Mouse (Mus musculus): Measurements from ENCODE around the gene Cdh18. TPM values are rescaled to one million over a fixed set of nuclear protein-coding genes. Genes with fewer than 3 reads are reported as not detected.
"Not testable (repeated sequence)": the region's sequence is repeated elsewhere in the genome, so short reads cannot be mapped to it uniquely, and the experiment has no call there.

Cdh18 gene
- total RNA-seq, 2 experiments from 2014 or later, result 0.29 to 0.34 TPM

- DNase-seq (ENCODE audit: low spot score in 2 of 2), result no peak
Measured at GRCm38 (mm10) chr15:23164869-23165268, 616.0 kb downstream of the Cdh18 start.

GRCm38 (mm10) chr15:23174623-23175022 is 625.8 kb downstream of the Cdh18 start:
- DNase-seq (ENCODE audit: low spot score in 2 of 2), result no peak

DNA sequence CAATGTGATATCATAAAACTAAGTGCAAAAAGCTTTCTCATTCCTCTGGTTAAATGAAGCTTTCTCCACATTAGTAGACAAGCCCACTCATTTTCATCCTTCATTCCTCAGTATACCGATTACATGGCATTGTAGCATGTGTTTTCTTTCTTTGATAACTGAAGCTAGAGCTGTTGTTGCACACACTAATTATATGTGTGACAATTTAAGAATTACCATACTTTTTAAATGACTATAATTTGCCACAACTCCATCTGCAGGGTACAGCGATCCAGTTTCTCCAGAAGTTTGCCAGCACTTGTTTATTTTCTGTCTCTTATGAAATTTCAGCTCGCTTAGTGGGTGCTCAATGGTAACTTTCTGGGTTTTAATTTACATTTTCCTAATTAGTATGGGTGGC is 663.2 kb downstream of the Cdh18 start:
- no peak for DNase-seq (ENCODE audit: low spot score in 2 of 2)

DNA sequence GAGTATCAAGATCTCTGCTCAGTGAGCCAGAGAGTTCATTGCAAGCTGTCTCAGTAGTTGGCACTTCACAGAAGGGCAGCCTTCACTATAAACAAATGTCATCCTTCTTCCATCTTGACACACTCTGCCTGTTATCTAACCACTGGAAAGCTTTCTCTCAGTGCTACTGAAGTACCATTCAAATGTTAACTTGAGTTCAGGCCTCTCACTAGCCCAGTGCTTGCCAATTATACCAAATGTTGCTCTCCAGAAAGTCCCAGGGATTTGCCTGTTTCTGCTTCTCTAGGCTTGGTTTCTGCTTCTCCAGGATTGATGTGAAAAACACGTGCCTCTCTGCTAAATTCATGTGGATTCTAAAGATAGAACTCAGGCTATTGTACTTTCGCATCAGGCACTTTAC is 681.8 kb downstream of the Cdh18 start:
- no peak for DNase-seq (ENCODE audit: low spot score in 2 of 2)

GRCm38 (mm10) chr15:23257751-23258440 is 709.1 kb downstream of the Cdh18 start:
- no peak for DNase-seq (ENCODE audit: low spot score in 2 of 2)

- no peak for DNase-seq (ENCODE audit: low spot score in 2 of 2)
Measured at GRCm38 (mm10) chr15:23278421-23278820, 729.6 kb downstream of the Cdh18 start.

GRCm38 (mm10) chr15:23305018-23305417 is 756.2 kb downstream of the Cdh18 start:
- no peak for DNase-seq (ENCODE audit: low spot score in 2 of 2)

GRCm38 (mm10) chr15:23316766-23317165 is 767.9 kb downstream of the Cdh18 start:
- no peak for DNase-seq (ENCODE audit: low spot score in 2 of 2)

DNA sequence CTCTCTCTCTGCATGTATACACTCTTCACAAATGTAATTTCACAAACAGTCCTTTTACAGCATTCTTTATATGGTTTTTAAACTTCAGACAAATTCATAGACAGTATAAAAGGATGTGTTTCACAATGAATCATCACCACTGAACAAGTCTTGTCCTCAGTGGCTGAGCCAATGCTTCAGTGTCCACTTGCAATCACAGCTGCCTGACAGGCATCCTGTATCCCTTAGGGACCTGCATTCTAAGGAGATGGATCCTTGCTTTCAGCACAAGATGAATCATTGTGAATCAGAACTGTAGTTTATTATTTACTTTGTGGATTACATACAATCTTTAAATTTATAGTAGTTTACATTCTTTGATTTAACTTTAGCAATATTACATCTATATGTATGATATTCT is 768.6 kb downstream of the Cdh18 start:
- no peak for DNase-seq (ENCODE audit: low spot score in 2 of 2)

DNA sequence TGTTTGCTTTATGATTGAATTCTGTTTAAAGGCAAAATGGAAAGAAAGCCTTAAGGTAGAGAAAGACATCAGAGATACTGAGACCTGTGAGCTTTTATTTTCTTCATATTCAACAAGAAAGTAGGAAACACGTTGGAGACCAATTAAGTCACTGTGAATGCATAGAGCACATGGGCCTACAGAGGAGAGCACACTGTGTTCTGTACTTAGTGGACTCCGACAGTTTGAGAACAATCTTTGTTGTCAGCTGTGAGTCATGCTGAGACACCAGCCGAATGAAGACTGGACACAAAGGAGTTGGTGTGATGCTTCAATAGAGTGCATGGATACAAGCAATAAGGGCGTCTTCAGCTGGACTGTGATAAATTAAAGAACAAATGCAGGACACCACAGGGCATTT is 791.5 kb downstream of the Cdh18 start:
- not testable (repeated sequence) for DNase-seq (ENCODE audit: low spot score in 2 of 2)

DNA sequence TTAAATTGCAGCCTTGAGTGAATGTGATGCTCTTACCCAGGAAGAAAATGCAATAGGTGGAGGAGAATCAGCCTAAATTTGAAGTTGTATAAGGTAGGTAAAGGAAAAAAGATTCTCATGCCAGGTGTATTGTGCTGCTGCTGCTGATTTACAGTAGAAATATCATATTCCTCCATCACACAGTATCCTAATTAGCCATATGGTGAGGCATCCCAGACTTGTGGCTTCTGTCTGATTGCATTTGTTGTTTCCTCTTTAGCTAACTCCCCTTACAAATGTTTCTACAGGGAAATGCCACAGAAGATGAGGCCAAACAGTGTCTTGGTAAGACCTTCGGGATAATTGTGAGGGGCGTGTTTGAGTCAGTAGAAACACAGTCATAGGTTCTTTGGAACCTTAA is 802.3 kb downstream of the Cdh18 start:
- no peak for DNase-seq (ENCODE audit: low spot score in 2 of 2)

DNA sequence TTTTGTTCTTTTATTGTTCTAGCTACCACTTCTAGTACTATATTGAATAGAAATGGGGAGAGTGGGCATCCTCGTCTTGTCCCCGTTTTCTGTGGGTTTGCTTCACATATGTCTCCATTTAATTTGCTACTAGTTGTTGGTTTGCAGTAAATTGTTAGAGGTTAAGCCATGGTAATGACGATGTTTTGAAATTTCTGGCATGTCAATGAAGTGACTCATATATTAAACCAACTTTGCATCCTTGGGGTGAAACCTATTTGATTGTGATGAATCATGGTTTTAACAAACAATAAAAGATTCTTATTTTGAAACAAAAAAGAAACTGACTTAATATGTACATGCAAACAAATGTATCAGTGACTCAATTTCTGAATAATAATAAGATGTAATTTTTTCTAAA is 817.5 kb downstream of the Cdh18 start:
- no peak for DNase-seq (ENCODE audit: low spot score in 2 of 2)

GRCm38 (mm10) chr15:23367712-23368111 is 818.9 kb downstream of the Cdh18 start:
- no peak for DNase-seq (ENCODE audit: low spot score in 2 of 2)

- DNase-seq (ENCODE audit: low spot score in 2 of 2), result no peak
Measured at GRCm38 (mm10) chr15:23378016-23378750, 829.4 kb downstream of the Cdh18 start.

DNA sequence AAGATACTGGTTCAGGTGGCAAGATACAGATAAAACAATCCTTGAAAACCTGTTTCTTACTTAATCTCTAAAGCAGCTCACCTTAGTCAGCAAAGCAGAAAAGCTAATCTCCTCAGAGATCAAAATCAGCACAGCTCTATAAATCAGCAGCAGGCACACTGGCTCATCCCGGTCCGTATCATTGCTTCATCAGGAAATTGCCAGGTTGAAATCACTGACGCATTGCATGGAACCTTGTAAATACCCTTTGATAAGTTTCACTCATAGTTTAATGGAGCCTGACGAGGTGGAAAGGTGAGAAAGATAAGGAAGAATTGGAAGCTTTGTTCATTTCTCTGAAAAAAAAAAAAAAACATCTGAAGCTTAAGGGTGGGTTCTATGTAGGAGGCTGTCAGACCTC is 837.0 kb downstream of the Cdh18 start:
- no peak for DNase-seq (ENCODE audit: low spot score in 2 of 2)

- DNase-seq (ENCODE audit: low spot score in 2 of 2), result no peak
Measured at GRCm38 (mm10) chr15:23396646-23397045, 847.8 kb downstream of the Cdh18 start.

GRCm38 (mm10) chr15:23403792-23404191 is 855.0 kb downstream of the Cdh18 start:
- no peak for DNase-seq (ENCODE audit: low spot score in 2 of 2)

- DNase-seq (ENCODE audit: low spot score in 2 of 2), result no peak
Measured at GRCm38 (mm10) chr15:23408256-23408655, 859.4 kb downstream of the Cdh18 start.

GRCm38 (mm10) chr15:23416450-23417080 is 867.7 kb downstream of the Cdh18 start:
- no peak for DNase-seq (ENCODE audit: low spot score in 2 of 2)

GRCm38 (mm10) chr15:23418158-23418557 is 869.3 kb downstream of the Cdh18 start:
- no peak for DNase-seq (ENCODE audit: low spot score in 2 of 2)

- DNase-seq (ENCODE audit: low spot score in 2 of 2), result no peak
Measured at GRCm38 (mm10) chr15:23420010-23420409, 871.2 kb downstream of the Cdh18 start.

- no peak for DNase-seq (ENCODE audit: low spot score in 2 of 2)
Measured at GRCm38 (mm10) chr15:23430021-23430420, 881.2 kb downstream of the Cdh18 start.
